Mouse (Mus musculus) brain, embryonic 14.5 days (tissue): ENCODE measurements around the gene Capn8.

Experiments used
- CTCF ChIP-seq: fragments of 200-500 bp; IDR thresholded peaks from 2 replicates; pipeline ENCODE4 v1.5.1; 2012; ENCODE audit warnings: inconsistent platforms, mild to moderate bottlenecking, moderate library complexity, borderline replicate concordance; ENCODE audit not compliant: insufficient read depth, insufficient read length; ENCODE audit errors: extremely low read depth
- POLR2A ChIP-seq: fragments of 200-500 bp; IDR thresholded peaks from 2 replicates; pipeline ENCODE4 v1.6.1; 2012; ENCODE audit warnings: mild to moderate bottlenecking, inconsistent platforms, borderline replicate concordance; ENCODE audit not compliant: poor library complexity, insufficient read depth, insufficient read length, severe bottlenecking; ENCODE audit errors: extremely low read depth

DNA sequence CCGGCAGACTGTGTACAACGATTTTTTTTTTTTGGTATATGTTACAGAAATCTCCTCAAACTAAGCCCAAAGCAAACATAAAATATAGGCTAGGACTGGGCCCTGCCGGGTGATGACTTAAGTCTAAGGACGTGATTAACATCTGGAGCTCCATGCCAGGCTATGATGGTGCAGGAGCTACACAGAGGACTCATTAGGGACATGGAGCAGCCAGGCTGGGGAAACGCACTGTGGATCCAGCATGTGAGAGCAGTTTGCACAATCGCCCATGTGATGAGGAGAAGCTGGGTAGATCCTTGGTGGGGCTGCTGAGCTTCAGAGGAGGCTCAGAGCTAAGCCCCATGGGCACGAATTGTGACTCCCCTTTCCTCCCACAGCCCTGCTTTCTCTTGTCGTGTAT is 14.0 kb upstream of the Capn8 start:
- no peak for TF ChIP-seq CTCF
- TF ChIP-seq POLR2A = no peak
